Comparison of ENCODE assay signal across 10 mouse cellular contexts in genomic region chr3:89388901-89389740, GRCm38 (mm10). TPM values are rescaled to one million over a fixed set of nuclear protein-coding genes. Genes with fewer than 3 reads are reported as not detected.
DNase-seq lines count a peak whose midpoint lies in the region; ATAC-seq and TF ChIP-seq lines count a peak whose summit lies in the region.
"Had no signal": no experiment of that assay in that cellular context is flagged by ENCODE, and none has a peak within 500 bp of the region (broad histone marks: within the 10 kb centered on the region; RNA-seq: fewer than 3 reads in every experiment).

No protein-coding gene starts in this region.

- H3K27ac ChIP-seq in heart, embryonic 12.5 days (ENCODE audit: poor library complexity, severe bottlenecking) = no peak overlapping the region
- peak overlapping the region; percentile 98 for H3K27ac ChIP-seq in small intestine, adult 2 months (ENCODE audit: insufficient read depth, low read depth, low read length)

- ATAC-seq in heart, embryonic 12.5 days (ENCODE audit: insufficient number of reproducible peaks, low FRiP score) = no peak
- peak; percentile 47 for ATAC-seq in inflammation-experienced regulatory T-cells, adult 6 months

- peaks cover 40% of the 10 kb centered on the region for H3K4me1 ChIP-seq in heart, embryonic 12.5 days (replicated peaks)
- H3K4me1 ChIP-seq in small intestine, adult 2 months (ENCODE audit: control insufficient read depth, insufficient read depth, insufficient read length, low read length) = peaks cover 44% of the 10 kb centered on the region

- WGBS in heart, embryonic 12.5 days = 54% methylated on average over 5 of the region's 6 CpGs
- WGBS in small intestine, adult 2 months = 24% methylated on average over 5 of the region's 6 CpGs

- no peaks in the 10 kb centered on the region for H3K36me3 ChIP-seq in heart, embryonic 12.5 days
- H3K36me3 ChIP-seq in small intestine, adult 2 months (ENCODE audit: control insufficient read depth, insufficient read depth, low read length) = peaks cover 35% of the 10 kb centered on the region

- no peaks in the 10 kb centered on the region for H3K27me3 ChIP-seq in heart, embryonic 12.5 days (replicated peaks)
- H3K27me3 ChIP-seq in small intestine, adult 2 months (ENCODE audit: control insufficient read depth, insufficient read depth, low read length) = no peaks in the 10 kb centered on the region

- no peak for TF ChIP-seq POLR2A in small intestine, adult 2 months (IDR thresholded peaks at IDR 0.05; ENCODE audit: low read depth, low read length)

- no peaks in the 10 kb centered on the region for H3K9me3 ChIP-seq in heart, embryonic 12.5 days (replicated peaks)

- peak; percentile 29 for DNase-seq in heart, adult 8-10 months (ENCODE audit: low spot score)
- DNase-seq in 416B (ENCODE audit: low read depth) = peak; percentile 69
- peak; percentile 60 for DNase-seq in T-cell, adult 2 months (ENCODE audit: low spot score)
- DNase-seq in adrenal gland, adult 2 months = no peak
- no peak for DNase-seq in urinary bladder, postnatal 10 days (ENCODE audit: low spot score)

- TF ChIP-seq CTCF in small intestine, adult 2 months (IDR thresholded peaks at IDR 0.05; ENCODE audit: extremely low read depth, insufficient read length, insufficient replicate concordance, low read depth, low read length) = no peak

- no peak overlapping the region for H3K4me2 ChIP-seq in heart, embryonic 12.5 days

- no peak overlapping the region for H3K9ac ChIP-seq in heart, embryonic 12.5 days

- H3K4me3 ChIP-seq in heart, embryonic 12.5 days = no peak overlapping the region
- peak overlapping the region; percentile 86 for H3K4me3 ChIP-seq in small intestine, adult 2 months (ENCODE audit: low read depth, low read length)

RNA-seq across cellular contexts. Expression of gene Zbtb7b, which starts 5.5 kb away (rescaled TPM):
- 10 to 100 TPM; 19.6 to 23.2 (median 22.9) TPM for total RNA-seq in heart, adult 8-10 months (2022)
- 1.6 and 1.8 TPM in 2 replicates for polyA plus RNA-seq in heart, embryonic 12.5 days (2016; fragmentation: Nextera tagmentation; extraction: Ambion mirVana)
- polyA plus RNA-seq in inflammation-experienced regulatory T-cells, adult 6 months (2017; shearing (Covaris generic)) = 10 to 100 TPM; 11.1 to 16.2 (median 11.4) TPM
- 97.8 and 262 TPM in 2 replicates for polyA plus RNA-seq in small intestine, adult 2 months (2012; rRNA removed)
- 100 to 1,000 TPM in 1 of 2 experiments, 10 to 100 TPM in 1; 84.0 to 102 TPM for total RNA-seq in adrenal gland, adult 2 months (2021)
- 117 and 121 TPM in 2 replicates for polyA plus RNA-seq in adrenal gland, adult 2 months (2012; rRNA removed)

RNA-seq across cellular contexts. Expression of gene Lenep, which starts 13.5 kb away (rescaled TPM):
- 1 to 10 TPM in 2 of 4 experiments, under 1 TPM in 1, not detected in 1; 0.75 to 1.5 (median 1.2) TPM for total RNA-seq in heart, adult 8-10 months (2022)
- 0.54 TPM in 1 of 2 replicates, not detected in the other for polyA plus RNA-seq in heart, embryonic 12.5 days (2016; fragmentation: Nextera tagmentation; extraction: Ambion mirVana)
- under 1 TPM in 1 of 3 experiments, not detected in 2; 0.38 TPM for polyA plus RNA-seq in inflammation-experienced regulatory T-cells, adult 6 months (2017; shearing (Covaris generic))
- 0.85 TPM in 1 of 2 replicates, not detected in the other for polyA plus RNA-seq in small intestine, adult 2 months (2012; rRNA removed)
- 1 to 10 TPM; 1.7 to 1.8 TPM for total RNA-seq in adrenal gland, adult 2 months (2021)
- polyA plus RNA-seq in adrenal gland, adult 2 months (2012; rRNA removed) = 0.58 TPM in 1 of 2 replicates, not detected in the other
- polyA plus RNA-seq: heart, embryonic 14.5 days; myocyte had no signal

RNA-seq across cellular contexts. Expression of gene Flad1, which starts 22.5 kb away (rescaled TPM):
- 10 to 100 TPM; 55.5 to 71.8 (median 67.9) TPM for total RNA-seq in heart, adult 8-10 months (2022)
- 31.7 and 32.5 TPM in 2 replicates for polyA plus RNA-seq in heart, embryonic 12.5 days (2016; fragmentation: Nextera tagmentation; extraction: Ambion mirVana)
- polyA plus RNA-seq in inflammation-experienced regulatory T-cells, adult 6 months (2017; shearing (Covaris generic)) = 10 to 100 TPM; 43.1 to 63.7 (median 57.5) TPM
- polyA plus RNA-seq in small intestine, adult 2 months (2012; rRNA removed) = 22.1 and 36.1 TPM in 2 replicates
- 10 to 100 TPM; 32.2 to 50.7 TPM for total RNA-seq in adrenal gland, adult 2 months (2021)
- 33.2 and 45.2 TPM in 2 replicates for polyA plus RNA-seq in adrenal gland, adult 2 months (2012; rRNA removed)

RNA-seq across cellular contexts. Expression of gene Dcst1, which starts 24.1 kb away (rescaled TPM):
- total RNA-seq in heart, adult 8-10 months (2022) = not detected
- polyA plus RNA-seq in heart, embryonic 12.5 days (2016; fragmentation: Nextera tagmentation; extraction: Ambion mirVana) = 0.09 TPM in 1 of 2 replicates, not detected in the other
- under 1 TPM; 0.40 to 0.88 (median 0.71) TPM for polyA plus RNA-seq in inflammation-experienced regulatory T-cells, adult 6 months (2017; shearing (Covaris generic))
- 2.0 and 9.1 TPM in 2 replicates for polyA plus RNA-seq in small intestine, adult 2 months (2012; rRNA removed)
- under 1 TPM in 1 of 2 experiments, not detected in 1; 0.41 TPM for total RNA-seq in adrenal gland, adult 2 months (2021)
- 0.46 and 0.53 TPM in 2 replicates for polyA plus RNA-seq in adrenal gland, adult 2 months (2012; rRNA removed)

RNA-seq across cellular contexts. Expression of gene Dcst2, which starts 27.3 kb away (rescaled TPM):
- total RNA-seq in heart, adult 8-10 months (2022) = not detected
- polyA plus RNA-seq in heart, embryonic 12.5 days (2016; fragmentation: Nextera tagmentation; extraction: Ambion mirVana) = not detected in 2 replicates
- under 1 TPM in 2 of 3 experiments, not detected in 1; 0.20 to 0.54 TPM for polyA plus RNA-seq in inflammation-experienced regulatory T-cells, adult 6 months (2017; shearing (Covaris generic))
- 0.93 and 1.2 TPM in 2 replicates for polyA plus RNA-seq in small intestine, adult 2 months (2012; rRNA removed)
- 1 to 10 TPM in 1 of 2 experiments, under 1 TPM in 1; 0.40 to 1.3 TPM for total RNA-seq in adrenal gland, adult 2 months (2021)
- polyA plus RNA-seq in adrenal gland, adult 2 months (2012; rRNA removed) = 0.61 and 1.2 TPM in 2 replicates
- polyA plus RNA-seq: heart, embryonic 14.5 days had no signal

Comparison
In these comparisons a context has a peak if more than half of its experiments do, and no peak if none do; other contexts are left out.
1. DNase-seq: peak in heart, adult 8-10 months (single experiment), 416B (single experiment) and T-cell, adult 2 months (single experiment); none in adrenal gland, adult 2 months (single experiment) and urinary bladder, postnatal 10 days (single experiment).